Mouse (Mus musculus) liver, postnatal 0 days (tissue): ENCODE data around the gene Adtrp.

Experiments
- CTCF ChIP-seq: sonication (generic); IDR thresholded peaks from 2 replicates; pipeline ENCODE4 v1.5.1; 2016; ENCODE audit warnings: antibody characterized with exemption, low read depth
- EP300 ChIP-seq: IDR thresholded peaks from 2 replicates; pipeline ENCODE4 v1.6.1; 2016; ENCODE audit warnings: antibody characterized with exemption, low read depth, mild to moderate bottlenecking

DNA sequence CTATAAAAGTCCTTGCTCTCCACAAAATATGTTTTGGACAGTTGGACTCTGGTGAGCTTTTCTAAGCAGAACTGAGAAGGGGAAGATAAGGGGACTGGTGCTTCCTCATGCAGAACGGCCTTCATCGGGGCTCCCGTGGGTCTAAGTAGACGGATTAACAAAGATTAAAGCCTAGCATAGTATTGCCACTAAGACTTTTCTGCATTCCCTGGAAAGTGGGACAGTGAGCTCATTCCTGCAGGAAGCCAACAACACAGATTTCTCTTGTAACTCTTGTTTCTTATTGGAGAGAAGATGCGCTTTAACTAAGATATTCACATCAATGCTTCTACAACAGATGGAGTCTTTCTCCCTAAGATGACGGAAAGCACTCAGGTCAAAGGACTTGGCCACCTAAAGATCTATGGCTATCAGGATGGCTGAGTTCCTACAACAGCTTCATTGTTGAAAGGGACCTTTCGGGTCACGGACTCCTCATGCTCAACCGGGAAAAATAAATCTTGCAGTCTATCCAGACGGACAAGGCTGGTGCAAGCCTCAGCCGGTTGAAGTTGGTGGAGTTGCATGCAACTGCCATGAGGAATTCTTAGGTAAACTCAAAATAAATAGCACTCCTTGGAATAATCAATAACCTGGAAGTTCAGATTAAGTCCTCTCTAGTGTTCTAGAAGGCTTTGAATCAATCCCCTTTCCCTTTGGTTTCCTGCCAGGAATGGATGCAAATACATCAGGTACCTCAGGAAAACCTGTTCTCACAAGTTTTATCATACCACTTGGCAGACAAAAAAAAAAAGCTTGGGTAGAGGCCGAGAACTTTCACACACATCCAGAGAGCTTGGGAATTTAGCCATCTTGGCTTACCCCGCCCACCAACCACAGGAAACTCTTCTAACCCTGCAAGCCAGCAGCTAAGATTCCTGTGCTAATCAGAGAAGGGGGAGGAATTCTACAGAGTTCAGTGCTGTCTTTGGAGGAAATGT is 8.0 kb upstream of the Adtrp start:
- no peak for TF ChIP-seq CTCF
- no peak for TF ChIP-seq EP300
